Mouse (Mus musculus): ENCODE data around the gene Fpr-rs6.

Gene Fpr-rs6

DNA sequence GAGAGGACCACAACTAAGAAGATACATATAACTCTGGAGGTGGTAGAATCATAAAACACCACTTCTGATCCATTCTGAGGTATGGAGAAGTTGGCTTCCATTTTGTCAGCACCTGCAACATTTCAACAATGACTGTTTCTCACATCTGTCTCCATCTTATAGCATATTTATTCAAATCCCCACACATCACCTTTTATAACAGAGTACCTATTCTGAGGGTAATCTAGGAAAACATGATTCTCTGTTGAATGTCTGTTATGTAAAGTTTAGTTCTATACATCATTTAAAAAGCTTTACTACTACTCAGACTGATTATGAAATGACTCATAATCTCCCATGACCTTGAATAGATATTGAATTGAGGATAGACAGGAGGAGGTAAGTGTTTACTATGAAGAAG, at the start of gene Fpr-rs6:
Gene Fpr-rs6, minus strand, starts transcription at position 101 of the 400 bp plus-strand sequence.
- no peak for DNase-seq (ENCODE audit: low spot score in 2 of 2)
